Mouse (Mus musculus) megakaryocyte, embryonic 14.5 days (primary cell): Measurements from ENCODE around the gene Wdr62.

ENCODE experiments used
- FLI1 ChIP-seq: IDR thresholded peaks from 2 replicates; pipeline ENCODE4 v1.6.1; 2012; ENCODE audit warnings: low read length, inconsistent platforms, mixed read lengths
- GATA1 ChIP-seq: IDR thresholded peaks from 3 replicates; pipeline ENCODE4 v1.6.1; 2012; ENCODE audit warnings: mixed read lengths, low read length, inconsistent platforms, borderline replicate concordance

- TF ChIP-seq GATA1 (no peak), FLI1 (no peak)
These were observed 485 bp upstream of the Wdr62 start for GRCm38 (mm10) chr7:30280670-30281138.
